Mouse (Mus musculus) megakaryocyte, embryonic 14.5 days (primary cell): Measurements from ENCODE around the gene Actr2.

Source experiments
- FLI1 ChIP-seq: IDR thresholded peaks from 2 replicates; pipeline ENCODE4 v1.6.1; 2012; ENCODE audit warnings: low read length, inconsistent platforms, mixed read lengths
- GATA1 ChIP-seq: IDR thresholded peaks from 3 replicates; pipeline ENCODE4 v1.6.1; 2012; ENCODE audit warnings: mixed read lengths, low read length, inconsistent platforms, borderline replicate concordance

- no peak for TF ChIP-seq FLI1
- no peak for TF ChIP-seq GATA1
Observed at GRCm38 (mm10) chr11:20103949-20104348, 8.8 kb downstream of the Actr2 start.
